In genomic region chr4:87774515-87774914, GRCm38 (mm10) we compare ENCODE assay signal across 20 mouse cellular contexts.
DNase-seq lines count a peak whose midpoint lies in the region; ATAC-seq and TF ChIP-seq lines count a peak whose summit lies in the region.
"Had no signal": no experiment of that assay in that cellular context is flagged by ENCODE, and none has a peak within 500 bp of the region (broad histone marks: within the 10 kb centered on the region; RNA-seq: fewer than 3 reads in every experiment).

No protein-coding gene starts in this region.

- DNase-seq in hindbrain, postnatal 0 days (ENCODE audit: low spot score), result no peak
- DNase-seq in hindbrain, embryonic 14.5 days (ENCODE audit: low spot score), result no peak
- no peak for DNase-seq in liver, postnatal 0 days
- DNase-seq in MEL (ENCODE audit: low read depth, low spot score), result peak; percentile 19
- no peak for DNase-seq in right cerebral cortex, postnatal 36 days (ENCODE audit: low spot score in 2 of 2)
- DNase-seq: adrenal gland, adult 2 months; adrenal gland, postnatal 25 days; cerebellum, adult 2 months; cerebellum, postnatal 10 days; embryo, embryonic 11 days; forebrain, postnatal 0 days; gastrocnemius, postnatal 14 days; heart, postnatal 36 days had no signal

- no peaks in the 10 kb centered on the region for H3K9me3 ChIP-seq in hindbrain, postnatal 0 days (ENCODE audit: low read length)
- H3K9me3 ChIP-seq in hindbrain, embryonic 14.5 days (ENCODE audit: control insufficient read depth, low read length), result no peaks in the 10 kb centered on the region
- no peaks in the 10 kb centered on the region for H3K9me3 ChIP-seq in liver, postnatal 0 days (ENCODE audit: low read length)
- H3K9me3 ChIP-seq in liver, embryonic 12.5 days (replicated peaks), result no peaks in the 10 kb centered on the region
- no peaks in the 10 kb centered on the region for H3K9me3 ChIP-seq in MEL (replicated peaks; ENCODE audit: insufficient read depth, low read length)
- H3K9me3 ChIP-seq in forebrain, embryonic 13.5 days (replicated peaks), result no peaks in the 10 kb centered on the region
- H3K9me3 ChIP-seq: embryonic facial prominence, embryonic 15.5 days; G1E; heart, embryonic 12.5 days had no signal

- no peaks in the 10 kb centered on the region for H3K79me2 ChIP-seq in MEL (ENCODE audit: control insufficient read depth, insufficient read depth, low read length, poor library complexity)

- 91% methylated on average over 4 of the region's 4 CpGs for WGBS in hindbrain, postnatal 0 days
- 91% methylated on average over 4 of the region's 4 CpGs for WGBS in hindbrain, embryonic 14.5 days
- WGBS in liver, postnatal 0 days (ENCODE audit: insufficient replicate concordance), result 95% methylated on average over 4 of the region's 4 CpGs
- WGBS in liver, embryonic 12.5 days (ENCODE audit: insufficient replicate concordance), result 90% methylated on average over 4 of the region's 4 CpGs
- WGBS in forebrain, embryonic 13.5 days, result 96% methylated on average over 4 of the region's 4 CpGs

- TF ChIP-seq RAD21 in MEL (IDR thresholded peaks at IDR 0.05; ENCODE audit: low read depth, low read length), result no peak

- peaks cover 8% of the 10 kb centered on the region; the same call in 1 of the 2 replicates for H3K36me3 ChIP-seq in hindbrain, postnatal 0 days (ENCODE audit: insufficient read depth, low read length)
- H3K36me3 ChIP-seq in hindbrain, embryonic 14.5 days (replicated peaks; ENCODE audit: control insufficient read depth, insufficient read depth), result peaks cover 33% of the 10 kb centered on the region
- peaks cover 11% of the 10 kb centered on the region for H3K36me3 ChIP-seq in liver, postnatal 0 days (replicated peaks; ENCODE audit: insufficient read depth, low read length)
- peaks cover 68% of the 10 kb centered on the region for H3K36me3 ChIP-seq in liver, embryonic 12.5 days
- no peaks in the 10 kb centered on the region for H3K36me3 ChIP-seq in MEL (ENCODE audit: control insufficient read depth in 1 of 2, insufficient read depth in 2 of 2, low read length in 2 of 2)
- peaks cover 22% of the 10 kb centered on the region for H3K36me3 ChIP-seq in forebrain, embryonic 13.5 days (ENCODE audit: poor library complexity, severe bottlenecking)

- 0 out of 2 replicates have a peak, but pooled peaks have one; percentile 20 for TF ChIP-seq CTCF in hindbrain, postnatal 0 days (IDR thresholded peaks at IDR 0.05; ENCODE audit: low read depth)
- TF ChIP-seq CTCF in liver, postnatal 0 days (IDR thresholded peaks at IDR 0.05; ENCODE audit: low read depth), result peak; percentile 24; the same call in 1 of the 2 replicates
- peak in 2 of 3 experiments; percentile 9 to 37; a peak in 2 of 6 replicates for TF ChIP-seq CTCF in MEL (IDR thresholded peaks at IDR 0.05 in 2 of 3, conservative IDR thresholded peaks at IDR 0.05 in 1 of 3; ENCODE audit: control insufficient read depth in 1 of 3, insufficient read depth in 1 of 3, low read depth in 2 of 3, low read length in 3 of 3, poor library complexity in 1 of 3, severe bottlenecking in 1 of 3)

- ATAC-seq in hindbrain, postnatal 0 days, result no peak
- ATAC-seq in hindbrain, embryonic 14.5 days (ENCODE audit: low FRiP score), result no peak
- ATAC-seq in liver, postnatal 0 days, result no peak
- ATAC-seq in liver, embryonic 12.5 days, result no peak
- peak; percentile 88 for ATAC-seq in megakaryocyte progenitor cell, adult 5-6 weeks (replicated peaks; ENCODE audit: poor library complexity)
- ATAC-seq in forebrain, embryonic 13.5 days, result no peak
- ATAC-seq: forebrain, postnatal 0 days; hindbrain, embryonic 16.5 days had no signal

- no peak overlapping the region for H3K4me3 ChIP-seq in hindbrain, postnatal 0 days (ENCODE audit: low read length)
- no peak overlapping the region for H3K4me3 ChIP-seq in hindbrain, embryonic 14.5 days (replicated peaks; ENCODE audit: low read length)
- no peak overlapping the region for H3K4me3 ChIP-seq in liver, postnatal 0 days (ENCODE audit: low read depth, low read length)
- no peak overlapping the region for H3K4me3 ChIP-seq in liver, embryonic 12.5 days
- H3K4me3 ChIP-seq in MEL (ENCODE audit: control insufficient read depth in 1 of 2, insufficient read depth in 1 of 2, low read depth in 2 of 2, low read length in 2 of 2), result no peak overlapping the region
- H3K4me3 ChIP-seq in forebrain, embryonic 13.5 days, result no peak overlapping the region
- H3K4me3 ChIP-seq: embryonic facial prominence, embryonic 15.5 days; heart, embryonic 12.5 days had no signal

- H3K4me2 ChIP-seq in hindbrain, postnatal 0 days (ENCODE audit: low read depth, low read length), result no peak overlapping the region
- no peak overlapping the region for H3K4me2 ChIP-seq in hindbrain, embryonic 14.5 days (replicated peaks)
- no peak overlapping the region for H3K4me2 ChIP-seq in liver, postnatal 0 days (ENCODE audit: low read depth, low read length)
- H3K4me2 ChIP-seq in liver, embryonic 12.5 days, result no peak overlapping the region
- no peak overlapping the region for H3K4me2 ChIP-seq in forebrain, embryonic 13.5 days
- H3K4me2 ChIP-seq: embryonic facial prominence, embryonic 15.5 days; heart, embryonic 12.5 days had no signal

- TF ChIP-seq EP300 in liver, postnatal 0 days (IDR thresholded peaks at IDR 0.05; ENCODE audit: low read depth), result no peak
- TF ChIP-seq EP300 in MEL (IDR thresholded peaks at IDR 0.05; ENCODE audit: low read depth in 1 of 2, low read length in 2 of 2), result no peak

- TF ChIP-seq POLR2A in MEL (IDR thresholded peaks at IDR 0.05; ENCODE audit: control insufficient read depth in 1 of 2, insufficient read depth in 1 of 2, low read depth in 1 of 2, low read length in 2 of 2, poor library complexity in 1 of 2), result no peak

- H3K27ac ChIP-seq in hindbrain, postnatal 0 days, result no peak overlapping the region
- H3K27ac ChIP-seq in hindbrain, embryonic 14.5 days, result no peak overlapping the region
- no peak overlapping the region for H3K27ac ChIP-seq in liver, postnatal 0 days (ENCODE audit: low read depth)
- no peak overlapping the region for H3K27ac ChIP-seq in liver, embryonic 12.5 days
- no peak overlapping the region for H3K27ac ChIP-seq in MEL (ENCODE audit: control insufficient read depth, low read depth, low read length)
- no peak overlapping the region for H3K27ac ChIP-seq in forebrain, embryonic 13.5 days
- H3K27ac ChIP-seq: embryonic facial prominence, embryonic 15.5 days had no signal

- H3K27me3 ChIP-seq in hindbrain, postnatal 0 days (ENCODE audit: insufficient read depth, low read length), result no peaks in the 10 kb centered on the region
- no peaks in the 10 kb centered on the region for H3K27me3 ChIP-seq in hindbrain, embryonic 14.5 days (ENCODE audit: control insufficient read depth, insufficient read depth, low read length)
- no peaks in the 10 kb centered on the region for H3K27me3 ChIP-seq in liver, postnatal 0 days (ENCODE audit: insufficient read depth, low read length)
- no peaks in the 10 kb centered on the region for H3K27me3 ChIP-seq in liver, embryonic 12.5 days (replicated peaks)
- no peaks in the 10 kb centered on the region for H3K27me3 ChIP-seq in MEL (ENCODE audit: control insufficient read depth in 1 of 2, insufficient read depth in 2 of 2, low read length in 2 of 2)
- no peaks in the 10 kb centered on the region for H3K27me3 ChIP-seq in forebrain, embryonic 13.5 days
- H3K27me3 ChIP-seq: embryonic facial prominence, embryonic 15.5 days; heart, embryonic 12.5 days had no signal

- no peaks in the 10 kb centered on the region for H3K4me1 ChIP-seq in hindbrain, postnatal 0 days (ENCODE audit: insufficient read depth, low read length)
- H3K4me1 ChIP-seq in hindbrain, embryonic 14.5 days (replicated peaks; ENCODE audit: control insufficient read depth, insufficient read depth, low read length), result no peaks in the 10 kb centered on the region
- no peaks in the 10 kb centered on the region for H3K4me1 ChIP-seq in liver, postnatal 0 days (ENCODE audit: insufficient read depth)
- H3K4me1 ChIP-seq in liver, embryonic 12.5 days, result no peaks in the 10 kb centered on the region
- no peaks in the 10 kb centered on the region for H3K4me1 ChIP-seq in MEL (ENCODE audit: control insufficient read depth in 1 of 2, insufficient read depth in 2 of 2, low read length in 2 of 2)
- no peaks in the 10 kb centered on the region for H3K4me1 ChIP-seq in forebrain, embryonic 13.5 days
- H3K4me1 ChIP-seq: embryonic facial prominence, embryonic 15.5 days; heart, embryonic 12.5 days had no signal

- no peak overlapping the region for H3K9ac ChIP-seq in hindbrain, postnatal 0 days (replicated peaks; ENCODE audit: low read length)
- no peak overlapping the region for H3K9ac ChIP-seq in hindbrain, embryonic 14.5 days
- H3K9ac ChIP-seq in liver, postnatal 0 days (replicated peaks), result no peak overlapping the region
- H3K9ac ChIP-seq in liver, embryonic 12.5 days, result no peak overlapping the region
- no peak overlapping the region for H3K9ac ChIP-seq in MEL (ENCODE audit: control insufficient read depth, low read depth, low read length, poor library complexity, severe bottlenecking)
- H3K9ac ChIP-seq in forebrain, embryonic 13.5 days, result no peak overlapping the region
- H3K9ac ChIP-seq: embryonic facial prominence, embryonic 15.5 days; forebrain, postnatal 0 days; heart, embryonic 12.5 days had no signal

TF ChIP-seq in MEL, 35 proteins besides CTCF, POLR2A, EP300 and RAD21:
- TF ChIP-seq MAZ (IDR thresholded peaks at IDR 0.05; ENCODE audit: low read depth, low read length) (no peak), SMC3 (IDR thresholded peaks at IDR 0.05; ENCODE audit: low read depth, low read length) (peak; percentile 30; the same call in 1 of the 2 replicates), MXI1 (IDR thresholded peaks at IDR 0.05; ENCODE audit: low read depth, low read length) (no peak), ZNF384 (IDR thresholded peaks at IDR 0.05; ENCODE audit: low read depth, low read length) (no peak), POLR2AphosphoS5 (IDR thresholded peaks at IDR 0.05; ENCODE audit: borderline replicate concordance, low read depth, low read length) (no peak), MAFK (IDR thresholded peaks at IDR 0.05; ENCODE audit: borderline replicate concordance, low read depth, low read length) (no peak)
